8 mouse cellular contexts compared by ENCODE assay signal in the genomic region with DNA sequence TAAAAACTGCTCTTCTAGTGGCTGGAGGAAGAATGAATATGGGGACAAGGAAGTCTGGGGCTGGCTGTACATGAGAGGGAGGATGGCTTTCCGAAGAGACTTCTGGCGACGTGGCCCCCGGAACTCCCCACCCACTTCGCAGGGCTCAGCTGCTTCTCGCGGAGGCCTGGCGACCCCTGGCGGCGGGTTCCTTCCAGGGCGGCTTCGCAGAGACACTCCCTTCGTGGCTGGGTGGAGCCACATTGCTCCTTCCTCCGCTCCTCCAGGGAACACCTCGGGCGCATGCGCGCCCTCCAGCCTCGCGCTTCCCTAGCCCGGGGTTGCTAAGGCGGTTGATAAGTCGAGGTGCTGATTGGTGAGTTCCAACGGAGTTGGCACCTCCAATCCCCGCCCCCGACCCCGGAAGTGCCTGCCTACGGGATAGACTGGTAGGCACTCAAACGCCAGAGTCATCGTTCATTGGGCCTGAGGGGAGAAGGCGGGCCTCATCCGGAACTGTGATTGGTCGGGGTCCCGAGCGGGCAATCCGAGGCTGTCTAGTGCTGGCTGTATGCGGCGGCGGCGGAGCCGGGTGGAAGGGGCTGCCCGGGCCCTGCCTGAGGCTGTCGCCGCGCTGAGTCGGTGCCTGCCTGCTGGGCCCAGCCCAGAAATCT. TPM values are rescaled to one million over a fixed set of nuclear protein-coding genes. Genes with fewer than 3 reads are reported as not detected.
A peak's percentile ranks its signal among the peaks of the same experiment; 100 is the strongest.
DNase-seq lines count a peak whose midpoint lies in the region; ATAC-seq lines count a peak whose summit lies in the region.

A gene (plus strand): TSS at position 535 of the 653 bp plus-strand sequence.

- H3K9me3 ChIP-seq in embryonic facial prominence, embryonic 13.5 days, result no peaks in the 10 kb centered on the region
- no peaks in the 10 kb centered on the region for H3K9me3 ChIP-seq in limb, embryonic 13.5 days
- H3K9me3 ChIP-seq in midbrain, embryonic 16.5 days (replicated peaks; ENCODE audit: control insufficient read depth, low read length, poor library complexity, severe bottlenecking), result no peaks in the 10 kb centered on the region

- ATAC-seq in embryonic facial prominence, embryonic 13.5 days (ENCODE audit: insufficient number of reproducible peaks, insufficient read depth, low FRiP score, low TSS enrichment, low read depth), result peak; percentile 94
- ATAC-seq in limb, embryonic 13.5 days (ENCODE audit: low FRiP score, low read depth), result peak; percentile 96
- ATAC-seq in midbrain, embryonic 16.5 days, result peak; percentile 96

- peak within 1 kb of the TSS; percentile 74 for H3K9ac ChIP-seq in embryonic facial prominence, embryonic 13.5 days
- peak within 1 kb of the TSS; percentile 70 for H3K9ac ChIP-seq in limb, embryonic 13.5 days
- H3K9ac ChIP-seq in midbrain, embryonic 16.5 days (ENCODE audit: low read depth, low read length), result peak within 1 kb of the TSS; percentile 62

- under 1% methylated on average over 46 of the region's 46 CpGs for WGBS in embryonic facial prominence, embryonic 13.5 days
- WGBS in limb, embryonic 13.5 days, result under 1% methylated on average over 46 of the region's 46 CpGs
- WGBS in midbrain, embryonic 16.5 days, result 0% methylated on average over 45 of the region's 46 CpGs

- H3K4me1 ChIP-seq in embryonic facial prominence, embryonic 13.5 days, result peaks cover 38% of the 10 kb centered on the region
- H3K4me1 ChIP-seq in limb, embryonic 13.5 days, result peaks cover 33% of the 10 kb centered on the region
- peaks cover 19% of the 10 kb centered on the region for H3K4me1 ChIP-seq in midbrain, embryonic 16.5 days (ENCODE audit: control insufficient read depth, insufficient read depth, low read length)

- H3K27me3 ChIP-seq in embryonic facial prominence, embryonic 13.5 days, result peaks cover 14% of the 10 kb centered on the region
- peaks cover 31% of the 10 kb centered on the region for H3K27me3 ChIP-seq in limb, embryonic 13.5 days
- peaks cover 8% of the 10 kb centered on the region for H3K27me3 ChIP-seq in midbrain, embryonic 16.5 days (ENCODE audit: control insufficient read depth, insufficient read depth, low read depth, low read length)

- H3K27ac ChIP-seq in embryonic facial prominence, embryonic 13.5 days, result peak within 1 kb of the TSS; percentile 85
- peak within 1 kb of the TSS; percentile 44 for H3K27ac ChIP-seq in limb, embryonic 13.5 days
- H3K27ac ChIP-seq in midbrain, embryonic 16.5 days (ENCODE audit: low read length), result peak within 1 kb of the TSS; percentile 48

- peak within 1 kb of the TSS; percentile 70 for H3K4me3 ChIP-seq in embryonic facial prominence, embryonic 13.5 days
- H3K4me3 ChIP-seq in limb, embryonic 13.5 days, result peak within 1 kb of the TSS; percentile 65
- H3K4me3 ChIP-seq in midbrain, embryonic 16.5 days (ENCODE audit: low read depth, low read length), result peak within 1 kb of the TSS; percentile 63

- peak; percentile 98 for DNase-seq in 3134 (ENCODE audit: extremely low read depth, insufficient read length, low spot score)
- DNase-seq in adrenal gland, postnatal 36 days, result peak; percentile 100
- DNase-seq in heart, adult 18-20 months, result peak; percentile 99 to 100
- peak; percentile 99 for DNase-seq in kidney, adult 8-10 months
- peak; percentile 99 to 100 for DNase-seq in spleen, postnatal 10 days (ENCODE audit: low spot score in 2 of 2)

- peaks cover 8% of the 10 kb centered on the region; the same call in 1 of the 2 replicates for H3K36me3 ChIP-seq in embryonic facial prominence, embryonic 13.5 days
- peaks cover 9% of the 10 kb centered on the region for H3K36me3 ChIP-seq in limb, embryonic 13.5 days
- H3K36me3 ChIP-seq in midbrain, embryonic 16.5 days (ENCODE audit: control insufficient read depth, insufficient read depth, low read length), result no peaks in the 10 kb centered on the region

- H3K4me2 ChIP-seq in embryonic facial prominence, embryonic 13.5 days, result peak within 1 kb of the TSS; percentile 91
- H3K4me2 ChIP-seq in limb, embryonic 13.5 days (replicated peaks), result peak within 1 kb of the TSS; percentile 90
- H3K4me2 ChIP-seq in midbrain, embryonic 16.5 days (ENCODE audit: low read length), result peak within 1 kb of the TSS; percentile 92

RNA-seq across cellular contexts. Expression of the gene that starts here (rescaled TPM):
- total RNA-seq in adrenal gland, postnatal 36 days (2021), result 1 to 10 TPM; 1.7 TPM
- polyA plus RNA-seq in embryonic facial prominence, embryonic 13.5 days (2015; fragmentation: Nextera tagmentation; extraction: Ambion mirVana), result 32.0 and 33.9 TPM in 2 replicates
- total RNA-seq in heart, adult 18-20 months (2021), result under 1 TPM; 0.31 to 0.89 TPM
- 35.5 and 36.6 TPM in 2 replicates for polyA plus RNA-seq in limb, embryonic 13.5 days (2015; fragmentation: Nextera tagmentation; extraction: Ambion mirVana)
- 11.0 and 11.4 TPM in 2 replicates for polyA plus RNA-seq in midbrain, embryonic 16.5 days (2015; fragmentation: Nextera tagmentation; extraction: Ambion mirVana)

Comparison
In these comparisons a context has a peak if more than half of its experiments do, and no peak if none do; other contexts are left out.
1. Peak in every context shown above with its lines: DNase-seq, ATAC-seq, H3K4me3 ChIP-seq and H3K27ac ChIP-seq.
2. Peak in DNase-seq in heart, adult 18-20 months; RNA of the gene not detected or under 1 TPM.